Mouse (Mus musculus) liver, adult (tissue): ENCODE measurements around the gene Marcks.

Experiments used
- GATA4 ChIP-seq: IDR thresholded peaks from 2 replicates; pipeline ENCODE4 v1.6.1; 2014; ENCODE audit warnings: mild to moderate bottlenecking, low read length; ENCODE audit not compliant: insufficient replicate concordance

Marcks gene

GRCm38 (mm10) chr10:37138778-37139442 is at the start of gene Marcks:
TSS of gene Marcks (minus strand) at chr10:37138920.
- peak; percentile 12; the same call in 1 of the 2 replicates for TF ChIP-seq GATA4

GRCm38 (mm10) chr10:37177071-37177470 is 38.4 kb upstream of the Marcks start:
- TF ChIP-seq GATA4: no peak

- no peak for TF ChIP-seq GATA4
Observed at GRCm38 (mm10) chr10:37172416-37172950, 33.8 kb upstream of the Marcks start.

DNA sequence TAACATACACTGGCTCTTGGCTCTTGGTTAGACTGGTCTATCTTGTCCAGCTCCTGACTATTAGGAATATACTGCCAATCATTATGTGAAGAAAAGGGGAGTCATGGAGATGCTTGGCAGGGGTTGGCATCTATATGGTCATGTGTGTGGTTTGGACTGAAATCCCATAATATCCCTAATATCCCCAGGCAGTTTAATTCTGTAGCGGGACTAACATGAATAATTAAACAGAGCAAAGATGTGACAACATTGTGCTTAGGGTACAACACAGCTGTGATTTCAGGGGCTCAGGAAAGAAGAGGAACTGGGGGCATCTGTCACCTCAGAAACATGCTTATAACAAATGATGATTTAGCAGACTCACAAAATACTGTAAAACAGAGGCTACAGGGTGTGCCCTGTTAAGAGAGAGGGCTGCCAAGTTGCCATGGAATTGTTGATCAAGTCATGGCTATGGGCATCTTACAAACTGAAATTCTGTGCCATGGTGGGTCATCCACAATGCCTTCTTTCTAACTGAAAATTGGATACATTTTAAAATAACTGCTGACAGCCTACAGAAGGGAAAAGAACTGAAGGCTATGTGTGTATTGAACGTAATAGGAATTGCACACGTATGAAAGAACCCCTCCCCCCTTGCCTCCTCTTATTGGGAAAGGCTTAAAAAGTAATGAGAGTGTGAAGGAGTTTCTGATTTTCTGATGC is 33.1 kb upstream of the Marcks start:
- no peak for TF ChIP-seq GATA4

- TF ChIP-seq GATA4: no peak
Observed at GRCm38 (mm10) chr10:37170878-37171277, 32.2 kb upstream of the Marcks start.

DNA sequence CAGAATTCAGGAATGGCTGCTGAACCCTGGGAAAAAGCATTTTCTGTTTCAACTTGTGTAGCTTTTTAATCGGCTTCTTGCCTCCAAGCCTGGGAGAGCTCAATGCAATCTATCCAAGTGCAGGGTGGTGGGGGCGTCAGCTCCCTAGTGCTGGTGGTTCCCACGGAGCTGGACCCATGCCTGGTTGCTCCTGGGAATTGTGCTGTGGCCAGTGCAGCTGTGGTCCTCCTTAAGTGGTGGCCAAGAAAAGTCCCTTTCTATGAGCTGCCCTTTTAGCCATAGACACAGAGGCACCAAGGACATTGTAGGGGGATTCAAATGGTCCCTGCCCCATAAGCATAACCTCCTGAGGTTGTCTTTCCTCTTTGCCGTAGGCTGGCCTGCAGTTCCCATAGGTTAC is 31.7 kb upstream of the Marcks start:
- TF ChIP-seq GATA4: no peak

DNA sequence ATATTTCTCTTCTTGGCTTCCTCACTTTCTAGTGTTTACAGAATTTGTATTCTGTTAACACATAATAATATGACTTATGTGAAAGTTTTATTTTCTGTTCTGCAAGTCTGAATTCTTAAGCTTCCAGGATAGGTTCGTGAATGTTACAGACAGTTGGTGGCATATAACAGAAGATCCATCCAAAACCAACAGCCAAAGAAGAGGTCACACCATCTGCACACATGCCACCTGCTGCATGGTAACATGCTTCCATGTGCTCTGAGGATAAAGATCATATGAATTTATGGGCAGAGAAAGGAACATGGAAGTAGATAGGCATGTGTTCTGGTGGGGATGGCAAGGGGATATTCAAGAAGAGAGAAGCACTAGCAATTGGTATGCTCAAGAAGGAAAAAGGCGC is 28.8 kb upstream of the Marcks start:
- no peak for TF ChIP-seq GATA4

DNA sequence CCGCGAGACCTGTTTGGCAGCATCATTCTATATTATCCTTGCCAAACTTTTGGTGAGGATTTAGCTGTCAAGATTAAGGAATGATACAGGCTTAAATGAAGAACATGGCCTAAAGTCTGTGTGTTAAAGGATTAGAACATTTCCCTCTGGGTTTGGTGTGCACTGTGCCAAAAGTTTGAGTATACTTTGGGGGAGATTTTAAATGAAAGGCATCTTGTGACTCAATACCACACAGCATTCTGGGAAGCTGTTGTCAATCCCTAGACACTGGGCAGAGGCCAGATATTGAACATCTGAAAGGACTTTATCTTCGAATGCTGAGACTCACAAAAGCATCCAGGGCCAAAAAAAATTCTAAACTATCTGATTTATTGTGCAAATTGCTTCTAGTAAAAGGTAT is 21.0 kb upstream of the Marcks start:
- no peak for TF ChIP-seq GATA4

DNA sequence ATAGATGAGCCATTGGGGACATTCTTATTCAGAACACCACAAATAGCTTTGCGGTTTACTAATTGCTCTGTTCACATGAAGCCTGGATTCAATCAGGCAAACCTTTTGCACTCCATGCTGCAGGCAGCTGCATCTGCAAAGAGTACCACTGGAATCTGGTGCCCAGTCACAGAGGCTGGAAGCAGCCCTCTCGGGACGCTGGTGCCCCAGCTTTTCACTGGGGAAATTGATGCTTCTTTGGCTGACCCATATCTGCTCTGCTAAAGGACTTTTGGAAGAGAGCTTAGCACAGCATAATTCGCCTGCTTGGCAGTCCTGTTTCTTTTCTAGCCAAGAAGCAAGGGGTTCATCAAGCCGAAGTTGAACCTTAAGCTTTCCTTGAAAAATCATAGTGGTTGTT is 18.4 kb upstream of the Marcks start:
- TF ChIP-seq GATA4: no peak

- TF ChIP-seq GATA4: no peak
Observed at GRCm38 (mm10) chr10:37155131-37155530, 16.4 kb upstream of the Marcks start.

- no peak for TF ChIP-seq GATA4
Observed at GRCm38 (mm10) chr10:37151539-37152271, 13.0 kb upstream of the Marcks start.

GRCm38 (mm10) chr10:37148016-37148415 is 9.3 kb upstream of the Marcks start:
- no peak for TF ChIP-seq GATA4

- TF ChIP-seq GATA4: no peak
Observed at GRCm38 (mm10) chr10:37145456-37145855, 6.7 kb upstream of the Marcks start.

- TF ChIP-seq GATA4: no peak
Observed at GRCm38 (mm10) chr10:37141621-37142020, 2.9 kb upstream of the Marcks start.

- no peak; the same call in 1 of the 2 replicates for TF ChIP-seq GATA4
Observed at GRCm38 (mm10) chr10:37140736-37141451, 2.2 kb upstream of the Marcks start.
